Mouse (Mus musculus) stomach, postnatal 0 days (tissue): ENCODE data around the gene Psen2. TPM values are rescaled to one million over a fixed set of nuclear protein-coding genes. Genes with fewer than 3 reads are reported as not detected.

Experiments
- ATAC-seq: fragments of 200-750 bp; cut with Nextera tagmentation; 2 replicates; pipeline ENCODE4 v1.8.0; 2017; ENCODE audit not compliant: low FRiP score, low TSS enrichment
- DNase-seq: peaks from one replicate; pipeline ENCODE4 v3.0.0-alpha.2; 2016; ENCODE audit warnings: low spot score
- H3K27ac ChIP-seq: fragments of 300-500 bp; sonication (generic); replicated peaks from 2 replicates; pipeline ENCODE4 v1.5.1; 2014; ENCODE audit warnings: mild to moderate bottlenecking, control low read depth
- H3K27me3 ChIP-seq: fragments of 300-500 bp; sonication (generic); 2 replicates; pipeline ENCODE4 v1.6.1; 2014; ENCODE audit warnings: low read length; ENCODE audit not compliant: control insufficient read depth, insufficient read depth
- H3K36me3 ChIP-seq: fragments of 300-500 bp; sonication (generic); 2 replicates; pipeline ENCODE4 v1.6.1; 2014; ENCODE audit warnings: low read length, mixed read lengths; ENCODE audit not compliant: control insufficient read depth, insufficient read depth
- H3K4me1 ChIP-seq: fragments of 300-500 bp; sonication (generic); replicated peaks from 2 replicates; pipeline ENCODE4 v1.6.1; 2014; ENCODE audit warnings: antibody characterized with exemption; ENCODE audit not compliant: control insufficient read depth, insufficient read depth
- H3K4me2 ChIP-seq: fragments of 300-500 bp; sonication (generic); replicated peaks from 2 replicates; pipeline ENCODE4 v1.6.1; 2014; ENCODE audit warnings: low read depth, mild to moderate bottlenecking, control low read depth, moderate library complexity
- H3K4me3 ChIP-seq: fragments of 300-500 bp; sonication (generic); 2 replicates; pipeline ENCODE4 v1.5.1; 2014; ENCODE audit warnings: low read depth, low read length, control low read depth
- H3K9ac ChIP-seq: fragments of 300-500 bp; sonication (generic); 2 replicates; pipeline ENCODE4 v1.6.1; 2014; ENCODE audit warnings: mild to moderate bottlenecking, low read length, control low read depth, mixed read lengths
- H3K9me3 ChIP-seq: fragments of 300-500 bp; sonication (generic); 2 replicates; pipeline ENCODE4 v1.6.1; 2016; ENCODE audit warnings: low read length; ENCODE audit not compliant: control insufficient read depth
- CTCF ChIP-seq: IDR thresholded peaks from 2 replicates; pipeline ENCODE4 v1.5.1; 2016; ENCODE audit warnings: antibody characterized with exemption, low read depth, mild to moderate bottlenecking, moderate library complexity
- EP300 ChIP-seq: optimal IDR thresholded peaks from 2 replicates; pipeline ENCODE3; 2016; ENCODE audit warnings: antibody characterized with exemption
- WGBS: fragments of 180-500 bp; shearing (Covaris S2); extraction: QIAGEN DNeasy Blood & Tissue Kit; methylation state at CpG from one replicate; pipeline ENCODE4 v1.1.7; 2014; 5-methylcytosine and 5-hydroxymethylcytosine counted together
- polyA plus RNA-seq: library from polyadenylated mRNA; unstranded; fragments of >200 nt; fragmentation: Nextera tagmentation; extraction: Ambion mirVana; gene quantifications from 2 replicates; pipeline ENCODE4 v1.2.1, GENCODE M21; 2015

Gene Psen2
- polyA plus RNA-seq, 1 experiment from 2014 or later = 14.3 TPM

DNA sequence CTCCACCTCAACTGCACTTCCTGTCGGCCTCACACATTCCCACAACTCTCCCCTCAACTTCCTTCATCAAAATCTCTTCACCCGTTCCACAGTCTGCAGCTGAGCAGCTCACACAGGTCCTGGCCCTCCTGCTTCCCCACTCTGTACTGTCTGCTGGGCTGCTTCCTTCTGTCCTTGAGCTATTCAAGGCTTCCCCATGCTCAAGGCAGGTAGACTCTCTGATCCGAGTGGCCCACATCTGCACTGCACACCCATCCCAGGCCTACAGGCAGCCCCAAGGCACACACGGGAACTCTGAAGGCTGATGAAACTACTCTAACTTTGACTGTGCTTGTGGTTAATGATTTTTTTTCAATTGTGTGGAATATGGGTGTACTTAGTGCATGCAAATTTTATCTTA, 70.4 kb downstream of the Psen2 start:
- no peak overlapping the region for H3K4me3 ChIP-seq
- DNase-seq (no peak), ATAC-seq (no peak)
- H3K27me3 ChIP-seq = no peaks in the 10 kb centered on the region
- H3K4me2 ChIP-seq = no peak overlapping the region
- no peaks in the 10 kb centered on the region for H3K36me3 ChIP-seq
- H3K27ac ChIP-seq = no peak overlapping the region
- H3K9ac ChIP-seq = no peak overlapping the region
- 53% methylated on average over 4 of the region's 4 CpGs for WGBS
- peaks cover 5% of the 10 kb centered on the region; the same call in 1 of the 2 replicates for H3K4me1 ChIP-seq
- TF ChIP-seq CTCF = no peak
- no peak for TF ChIP-seq EP300
- no peaks in the 10 kb centered on the region for H3K9me3 ChIP-seq

DNA sequence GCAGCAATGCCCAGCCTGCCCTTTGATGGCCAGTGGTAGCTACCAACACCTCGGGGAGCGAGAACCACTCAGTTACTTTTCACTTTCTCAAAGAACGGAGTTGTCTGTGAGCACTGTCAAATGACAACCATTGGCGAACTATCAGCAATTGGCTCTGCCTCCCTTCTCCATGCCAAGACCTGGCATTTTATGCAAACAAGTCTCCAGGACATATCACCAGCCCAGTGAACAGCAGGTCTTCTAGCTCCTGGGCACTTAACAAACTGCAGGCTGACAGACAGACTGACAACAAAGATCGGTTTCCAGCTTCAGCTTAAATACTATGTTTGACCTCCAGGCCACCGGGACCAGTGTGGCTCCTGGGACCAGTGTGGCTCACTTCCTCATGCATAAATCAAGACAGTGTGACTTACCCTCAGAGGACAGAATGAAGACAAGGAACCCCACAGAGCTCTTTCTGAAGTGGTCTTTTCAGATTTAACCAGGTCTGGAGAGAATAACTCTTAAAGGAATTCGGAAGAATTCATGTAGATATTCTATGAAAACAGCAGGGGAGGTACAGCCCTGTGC, 71.5 kb downstream of the Psen2 start:
- DNase-seq (no peak), ATAC-seq (no peak)
- peaks cover 5% of the 10 kb centered on the region; the same call in 1 of the 2 replicates for H3K4me1 ChIP-seq
- H3K36me3 ChIP-seq = no peaks in the 10 kb centered on the region
- no peaks in the 10 kb centered on the region for H3K27me3 ChIP-seq
- H3K9me3 ChIP-seq = no peaks in the 10 kb centered on the region
- no peak overlapping the region for H3K4me3 ChIP-seq
- no peak overlapping the region for H3K4me2 ChIP-seq
- no peak overlapping the region for H3K9ac ChIP-seq
- no peak overlapping the region for H3K27ac ChIP-seq
- WGBS = 71% methylated on average over 7 of the region's 7 CpGs
- TF ChIP-seq EP300 (no peak), CTCF (no peak)

DNA sequence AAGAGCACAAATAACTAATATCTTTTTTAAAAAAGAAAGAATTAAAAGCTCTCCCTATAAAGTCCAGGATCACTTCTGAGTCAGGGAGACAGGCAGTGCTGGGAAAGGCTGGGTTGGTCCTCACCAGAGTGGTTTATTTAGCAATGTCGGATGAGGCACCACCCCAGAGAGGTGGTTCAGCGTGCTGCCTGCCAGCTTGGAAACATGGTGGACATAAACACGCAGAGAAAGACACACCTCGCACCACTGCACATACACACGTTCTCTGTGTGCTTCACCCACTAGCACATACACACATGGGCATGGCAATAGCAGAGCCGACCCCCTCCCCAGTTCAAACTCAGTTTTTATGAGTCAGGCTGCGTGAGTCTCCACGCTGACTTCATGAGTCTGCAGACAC, 72.1 kb downstream of the Psen2 start:
- peaks cover 5% of the 10 kb centered on the region; the same call in 1 of the 2 replicates for H3K4me1 ChIP-seq
- H3K36me3 ChIP-seq = no peaks in the 10 kb centered on the region
- no peak overlapping the region for H3K4me3 ChIP-seq
- TF ChIP-seq EP300 = no peak
- no peak for TF ChIP-seq CTCF
- no peaks in the 10 kb centered on the region for H3K9me3 ChIP-seq
- ATAC-seq (no peak), DNase-seq (no peak)
- WGBS = 72% methylated on average over 8 of the region's 8 CpGs
- no peaks in the 10 kb centered on the region for H3K27me3 ChIP-seq
- no peak overlapping the region for H3K27ac ChIP-seq
- no peak overlapping the region for H3K4me2 ChIP-seq
- no peak overlapping the region for H3K9ac ChIP-seq

DNA sequence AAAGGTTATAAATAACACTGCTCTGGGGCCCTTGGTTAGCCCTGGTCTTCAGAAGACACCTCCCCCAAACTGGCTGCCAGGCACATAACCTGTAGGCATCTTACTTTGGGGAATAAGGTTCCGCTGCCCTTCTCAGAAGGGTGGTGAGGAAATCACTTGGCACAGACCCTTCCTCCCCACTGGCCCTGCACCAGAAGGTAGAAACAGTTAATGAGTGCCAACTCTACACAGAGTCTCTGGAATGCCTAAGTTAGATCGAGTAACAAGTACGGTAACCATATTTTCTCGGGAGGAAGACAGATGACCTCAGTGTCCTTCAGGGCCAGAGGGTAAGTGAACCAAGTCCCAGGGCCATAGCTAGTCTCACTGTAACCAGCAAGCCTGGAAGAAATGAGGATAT, 74.3 kb downstream of the Psen2 start:
- Histone ChIP-seq H3K9ac (no peak overlapping the region), H3K9me3 (no peaks in the 10 kb centered on the region), H3K4me2 (no peak overlapping the region), H3K27ac (no peak overlapping the region), H3K4me1 (peaks cover 6% of the 10 kb centered on the region; the same call in 1 of the 2 replicates), H3K36me3 (no peaks in the 10 kb centered on the region), H3K27me3 (no peaks in the 10 kb centered on the region), H3K4me3 (no peak overlapping the region)
- DNase-seq (no peak), ATAC-seq (no peak)
- WGBS = 78% methylated on average over 4 of the region's 4 CpGs
- TF ChIP-seq EP300 (no peak), CTCF (no peak)

DNA sequence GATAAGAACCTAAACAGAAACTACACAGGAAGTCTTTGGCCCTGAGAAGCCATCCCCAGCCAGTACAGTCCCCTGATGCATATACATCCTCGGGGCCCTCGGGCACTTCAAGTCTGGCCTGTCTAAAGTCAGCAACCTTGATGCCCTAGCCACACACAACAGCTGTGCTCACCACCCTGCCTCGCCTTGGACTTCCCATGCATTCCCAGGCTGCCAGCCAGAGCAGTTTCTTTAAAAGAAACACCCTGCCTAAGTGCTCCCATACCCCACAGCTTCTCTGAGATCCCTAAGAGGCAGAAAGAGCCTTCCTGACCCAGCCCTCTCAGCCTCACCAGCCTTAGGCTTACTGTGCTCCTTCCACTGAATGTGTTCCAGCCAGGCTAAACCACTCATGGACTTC, 76.9 kb downstream of the Psen2 start:
- Histone ChIP-seq H3K9me3 (no peaks in the 10 kb centered on the region), H3K27ac (no peak overlapping the region), H3K4me2 (no peak overlapping the region), H3K9ac (no peak overlapping the region), H3K36me3 (no peaks in the 10 kb centered on the region), H3K27me3 (no peaks in the 10 kb centered on the region), H3K4me1 (peaks cover 6% of the 10 kb centered on the region; the same call in 1 of the 2 replicates), H3K4me3 (no peak overlapping the region)
- TF ChIP-seq EP300 = no peak
- TF ChIP-seq CTCF = no peak
- ATAC-seq (no peak), DNase-seq (no peak)
- 65% methylated on average over 3 of the region's 3 CpGs for WGBS

DNA sequence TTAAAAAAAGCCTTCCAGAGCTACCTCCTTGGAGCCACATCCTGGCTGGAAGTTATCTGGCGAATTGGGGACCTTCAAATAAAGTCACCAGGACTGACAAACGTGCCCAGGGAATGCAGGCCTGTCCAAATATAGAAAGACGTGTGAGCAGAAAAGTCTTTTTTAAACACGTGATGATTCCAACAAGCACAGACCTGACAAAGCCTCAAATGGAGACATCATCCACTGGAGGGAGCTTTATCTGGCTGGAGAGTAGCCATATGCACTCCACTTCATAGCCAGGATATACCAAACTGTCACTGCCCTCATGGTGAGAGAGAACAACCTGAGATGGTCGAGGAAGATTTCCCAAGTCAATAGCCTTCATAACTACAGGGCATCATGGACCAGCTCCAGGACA, 77.4 kb downstream of the Psen2 start:
- Histone ChIP-seq H3K4me2 (no peak overlapping the region), H3K27me3 (no peaks in the 10 kb centered on the region), H3K9me3 (no peaks in the 10 kb centered on the region), H3K9ac (no peak overlapping the region), H3K27ac (0 out of 2 replicates have a peak overlapping the region, but pooled peaks have one; percentile 30), H3K4me3 (no peak overlapping the region), H3K4me1 (peaks cover 6% of the 10 kb centered on the region; the same call in 1 of the 2 replicates), H3K36me3 (no peaks in the 10 kb centered on the region)
- WGBS = 44% methylated on average over 5 of the region's 5 CpGs
- no peak for DNase-seq
- TF ChIP-seq CTCF (peak; percentile 52), EP300 (no peak)
- ATAC-seq = no peak
